Mouse (Mus musculus) stomach, embryonic 16.5 days (tissue): ENCODE measurements around the gene Tmem139. TPM values are rescaled to one million over a fixed set of nuclear protein-coding genes. Genes with fewer than 3 reads are reported as not detected.
A peak's percentile ranks its signal among the peaks of the same experiment; 100 is the strongest.

Source experiments
- ATAC-seq: fragments of 200-750 bp; cut with Nextera tagmentation; 2 replicates; pipeline ENCODE4 v1.8.0; 2017; ENCODE audit warnings: moderate number of reproducible peaks, moderate TSS enrichment; ENCODE audit not compliant: insufficient read depth, low FRiP score
- H3K27ac ChIP-seq: fragments of 300-500 bp; sonication (generic); 2 replicates; pipeline ENCODE4 v1.5.1; 2014; ENCODE audit warnings: low read length
- H3K27me3 ChIP-seq: fragments of 300-500 bp; sonication (generic); 2 replicates; pipeline ENCODE4 v1.6.1; 2014; ENCODE audit warnings: low read length, control low read depth, mixed read lengths; ENCODE audit not compliant: control insufficient read depth, insufficient read depth
- H3K36me3 ChIP-seq: fragments of 300-500 bp; sonication (generic); 2 replicates; pipeline ENCODE4 v1.6.1; 2014; ENCODE audit warnings: low read length; ENCODE audit not compliant: control insufficient read depth, insufficient read depth
- H3K4me1 ChIP-seq: fragments of 300-500 bp; sonication (generic); 2 replicates; pipeline ENCODE4 v1.6.1; 2014; ENCODE audit warnings: low read length, control low read depth, mixed read lengths; ENCODE audit not compliant: control insufficient read depth, insufficient read depth
- H3K4me2 ChIP-seq: fragments of 300-500 bp; sonication (generic); 2 replicates; pipeline ENCODE4 v1.6.1; 2014; ENCODE audit warnings: low read depth, low read length, mixed read lengths
- H3K4me3 ChIP-seq: fragments of 300-500 bp; sonication (generic); replicated peaks from 2 replicates; pipeline ENCODE4 v1.5.1; 2014; ENCODE audit warnings: mild to moderate bottlenecking, low read length
- H3K9ac ChIP-seq: fragments of 300-500 bp; sonication (generic); 2 replicates; pipeline ENCODE4 v1.6.1; 2014; ENCODE audit warnings: low read length
- H3K9me3 ChIP-seq: fragments of 300-500 bp; sonication (generic); replicated peaks from 2 replicates; pipeline ENCODE4 v1.6.1; 2016; ENCODE audit warnings: low read length, control low read depth; ENCODE audit not compliant: control insufficient read depth
- WGBS: fragments of 180-500 bp; shearing (Covaris S2); extraction: QIAGEN DNeasy Blood & Tissue Kit; methylation state at CpG from one replicate; pipeline ENCODE4 v1.1.7; 2014; 5-methylcytosine and 5-hydroxymethylcytosine counted together
- polyA plus RNA-seq: library from polyadenylated mRNA; unstranded; fragments of >200 nt; fragmentation: Nextera tagmentation; extraction: Ambion mirVana; gene quantifications from 2 replicates; pipeline ENCODE4 v1.2.1, GENCODE M21; 2015

Tmem139 gene
- polyA plus RNA-seq, 1 experiment from 2014 or later: 6.3 TPM

DNA sequence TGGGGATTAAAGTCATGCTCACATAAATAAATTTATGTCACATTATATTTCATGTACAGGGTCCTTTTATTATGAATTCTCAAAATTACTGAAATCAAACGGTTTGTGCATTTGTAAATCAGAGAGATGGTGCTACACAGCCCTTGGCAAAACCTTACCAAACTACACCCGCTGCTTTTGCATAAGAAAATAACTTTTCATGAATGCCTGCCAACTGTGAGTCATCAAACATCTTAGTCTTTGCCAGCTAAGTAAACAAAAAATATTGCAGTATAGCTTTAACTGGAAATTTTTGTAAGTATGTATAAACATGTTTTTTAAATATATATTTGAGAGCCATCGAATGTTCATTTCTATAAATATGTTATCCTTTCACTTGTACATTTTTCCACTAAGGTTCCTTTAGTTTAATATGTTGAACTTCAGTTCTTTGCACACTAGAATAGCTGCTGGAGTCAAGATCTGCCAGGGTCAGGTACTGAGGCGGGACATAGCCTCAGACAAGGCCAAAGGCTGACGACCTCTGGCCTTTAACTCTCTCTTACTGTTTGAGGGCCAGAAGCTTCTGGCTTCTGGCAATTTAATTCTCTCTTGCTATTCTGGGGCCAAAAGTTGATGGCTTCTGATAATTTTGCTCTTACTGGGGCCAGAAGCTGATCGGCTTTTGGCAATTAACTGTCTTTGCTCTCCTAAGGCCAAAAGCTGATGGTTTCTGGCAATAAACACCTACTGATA lies 20.3 kb upstream of the Tmem139 start:
- no peak overlapping the region for H3K4me2 ChIP-seq
- 0 out of 2 replicates have a peak, but pooled peaks cover 3% of the 10 kb centered on the region for H3K4me1 ChIP-seq
- no peaks in the 10 kb centered on the region for H3K36me3 ChIP-seq
- no peaks in the 10 kb centered on the region for H3K27me3 ChIP-seq
- H3K27ac ChIP-seq: no peak overlapping the region
- no peak overlapping the region for H3K4me3 ChIP-seq
- WGBS: 62% methylated on average over 6 of the region's 6 CpGs
- ATAC-seq: no peak
- no peaks in the 10 kb centered on the region for H3K9me3 ChIP-seq
- no peak overlapping the region for H3K9ac ChIP-seq

DNA sequence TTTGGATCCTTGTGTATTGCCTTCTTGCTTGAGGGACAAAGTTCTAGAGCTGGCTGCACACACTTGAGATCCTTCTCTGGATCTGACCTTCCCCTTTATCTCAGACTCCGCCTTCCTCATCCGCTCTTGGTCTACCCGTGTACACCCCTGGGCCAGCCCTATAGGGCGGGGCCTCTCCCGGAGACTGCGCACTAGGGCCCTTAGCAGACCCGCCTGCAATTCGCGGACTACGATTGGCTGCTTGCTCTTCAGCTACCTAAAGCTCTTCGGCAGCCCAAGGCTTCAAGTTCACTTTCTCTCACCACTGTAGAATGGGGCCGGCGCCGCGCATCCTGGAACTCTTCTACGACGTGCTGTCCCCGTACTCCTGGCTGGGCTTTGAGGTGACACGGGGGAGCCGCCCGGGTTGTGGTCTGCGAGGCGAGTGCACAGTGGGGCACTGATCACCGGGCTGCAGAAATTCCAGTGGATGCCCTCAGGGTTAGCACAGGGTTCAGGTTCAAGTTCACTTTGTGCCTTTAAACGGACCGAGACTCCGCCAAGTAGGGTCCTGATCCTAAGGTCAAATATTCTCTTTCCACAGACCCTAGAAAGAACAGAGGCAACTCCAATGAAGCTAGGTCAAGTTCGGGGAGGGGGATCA lies 15.9 kb upstream of the Tmem139 start, which contains the start of gene Gstk1:
TSS of gene Gstk1 (plus strand) at position 225 of the 643 bp plus-strand sequence.
- Histone ChIP-seq H3K4me2 (peak within 1 kb of the TSS; percentile 76), H3K27me3 (no peaks in the 10 kb centered on the region), H3K27ac (no peak within 1 kb of the TSS), H3K4me3 (peak within 1 kb of the TSS; percentile 50), H3K36me3 (no peaks in the 10 kb centered on the region), H3K9me3 (no peaks in the 10 kb centered on the region), H3K9ac (peak within 1 kb of the TSS; percentile 53), H3K4me1 (0 out of 2 replicates have a peak, but pooled peaks cover 3% of the 10 kb centered on the region)
- ATAC-seq: peak; percentile 99
- WGBS: 2% methylated on average over 28 of the region's 28 CpGs

DNA sequence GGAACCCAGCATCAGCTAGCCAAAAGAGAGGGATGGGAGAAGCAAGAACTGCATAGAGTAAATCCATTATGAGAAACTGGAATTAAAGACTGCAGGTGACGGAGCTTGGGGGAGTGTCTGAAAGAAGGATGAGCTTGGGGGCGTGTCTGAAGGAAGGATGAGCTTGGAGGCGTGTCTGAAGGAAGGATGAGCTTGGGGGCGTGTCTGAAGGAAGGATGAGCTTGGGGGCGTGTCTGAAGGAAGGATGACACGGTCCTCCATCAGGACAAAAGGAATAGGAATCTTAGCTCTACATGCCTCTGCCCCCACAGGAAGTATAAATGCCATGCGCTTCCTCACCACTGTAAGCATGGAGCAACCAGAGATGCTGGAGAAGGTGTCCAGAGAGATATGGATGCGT lies 14.6 kb upstream of the Tmem139 start:
- H3K36me3 ChIP-seq: no peaks in the 10 kb centered on the region
- 0 out of 2 replicates have a peak, but pooled peaks cover 3% of the 10 kb centered on the region for H3K4me1 ChIP-seq
- no peak overlapping the region for H3K9ac ChIP-seq
- H3K27me3 ChIP-seq: no peaks in the 10 kb centered on the region
- H3K4me3 ChIP-seq: no peak overlapping the region
- peak; percentile 9; the same call in 1 of the 2 replicates for ATAC-seq
- no peak overlapping the region for H3K27ac ChIP-seq
- no peaks in the 10 kb centered on the region for H3K9me3 ChIP-seq
- 19% methylated on average over 8 of the region's 8 CpGs for WGBS
- H3K4me2 ChIP-seq: no peak overlapping the region; the same call in 1 of the 2 replicates

DNA sequence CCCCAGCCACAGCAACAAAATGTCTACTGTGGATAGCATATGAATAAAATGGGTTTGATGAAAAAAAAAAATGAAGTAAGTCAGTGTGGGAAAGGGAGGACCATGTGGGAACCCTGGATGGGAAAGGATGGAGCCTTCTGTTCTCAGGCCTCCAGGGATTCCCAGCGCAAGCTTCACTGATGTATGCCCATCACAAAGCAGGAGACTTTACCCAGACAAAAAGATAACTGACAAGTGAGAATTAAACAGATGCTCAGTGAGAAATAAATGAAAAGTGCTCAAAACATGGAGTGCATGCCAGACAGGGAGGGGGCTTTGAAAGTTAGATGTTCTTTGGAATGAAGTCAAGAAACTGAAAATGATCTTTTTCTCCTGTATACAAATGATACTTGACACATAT lies 13.8 kb upstream of the Tmem139 start:
- ATAC-seq: no peak
- WGBS: 93% methylated on average over 1 of the region's 1 CpGs
- Histone ChIP-seq H3K27me3 (no peaks in the 10 kb centered on the region), H3K4me3 (no peak overlapping the region), H3K36me3 (no peaks in the 10 kb centered on the region), H3K9ac (no peak overlapping the region), H3K4me2 (no peak overlapping the region), H3K4me1 (0 out of 2 replicates have a peak, but pooled peaks cover 3% of the 10 kb centered on the region), H3K9me3 (no peaks in the 10 kb centered on the region), H3K27ac (no peak overlapping the region)

DNA sequence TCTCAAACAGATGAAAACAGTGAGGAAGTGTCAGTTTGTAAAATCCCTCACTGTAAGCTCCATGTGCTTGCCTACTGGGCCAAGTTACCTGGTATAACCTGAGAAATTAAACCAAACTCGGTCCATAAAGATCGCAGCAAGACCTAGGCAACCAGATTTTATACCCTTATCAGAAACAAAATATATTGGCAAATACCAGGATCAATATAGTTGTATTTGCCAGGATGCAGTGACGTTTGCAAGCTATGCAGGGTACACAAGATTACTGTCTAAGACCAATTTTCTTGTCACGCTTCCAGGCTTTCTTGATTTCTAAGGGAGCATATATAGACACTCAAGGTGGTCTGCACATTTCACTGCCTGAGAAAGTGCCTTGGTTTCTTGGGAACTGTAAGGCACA lies 10.0 kb upstream of the Tmem139 start:
- no peak overlapping the region for H3K9ac ChIP-seq
- H3K36me3 ChIP-seq: no peaks in the 10 kb centered on the region
- WGBS: 81% methylated on average over 4 of the region's 4 CpGs
- no peak for ATAC-seq
- H3K9me3 ChIP-seq: no peaks in the 10 kb centered on the region
- H3K27ac ChIP-seq: no peak overlapping the region
- H3K4me1 ChIP-seq: no peaks in the 10 kb centered on the region
- no peaks in the 10 kb centered on the region for H3K27me3 ChIP-seq
- H3K4me2 ChIP-seq: no peak overlapping the region
- H3K4me3 ChIP-seq: no peak overlapping the region

GRCm38 (mm10) chr6:42253103-42253502 lies 8.7 kb upstream of the Tmem139 start:
- no peak for ATAC-seq
- H3K27ac ChIP-seq: no peak overlapping the region
- H3K4me3 ChIP-seq: no peak overlapping the region
- no peaks in the 10 kb centered on the region for H3K27me3 ChIP-seq
- no peak overlapping the region for H3K4me2 ChIP-seq
- no peaks in the 10 kb centered on the region for H3K36me3 ChIP-seq
- WGBS: 92% methylated on average over 2 of the region's 2 CpGs
- no peaks in the 10 kb centered on the region for H3K9me3 ChIP-seq
- H3K9ac ChIP-seq: no peak overlapping the region
- H3K4me1 ChIP-seq: no peaks in the 10 kb centered on the region

GRCm38 (mm10) chr6:42257303-42257863 lies 4.4 kb upstream of the Tmem139 start:
- no peak overlapping the region for H3K27ac ChIP-seq
- H3K36me3 ChIP-seq: no peaks in the 10 kb centered on the region
- H3K9me3 ChIP-seq: no peaks in the 10 kb centered on the region
- no peak overlapping the region for H3K4me3 ChIP-seq
- WGBS: 15% methylated on average over 11 of the region's 11 CpGs
- H3K27me3 ChIP-seq: no peaks in the 10 kb centered on the region
- peak; percentile 35 for ATAC-seq
- H3K4me2 ChIP-seq: 0 out of 2 replicates have a peak overlapping the region, but pooled peaks have one; percentile 23
- H3K4me1 ChIP-seq: no peaks in the 10 kb centered on the region
- H3K9ac ChIP-seq: no peak overlapping the region

DNA sequence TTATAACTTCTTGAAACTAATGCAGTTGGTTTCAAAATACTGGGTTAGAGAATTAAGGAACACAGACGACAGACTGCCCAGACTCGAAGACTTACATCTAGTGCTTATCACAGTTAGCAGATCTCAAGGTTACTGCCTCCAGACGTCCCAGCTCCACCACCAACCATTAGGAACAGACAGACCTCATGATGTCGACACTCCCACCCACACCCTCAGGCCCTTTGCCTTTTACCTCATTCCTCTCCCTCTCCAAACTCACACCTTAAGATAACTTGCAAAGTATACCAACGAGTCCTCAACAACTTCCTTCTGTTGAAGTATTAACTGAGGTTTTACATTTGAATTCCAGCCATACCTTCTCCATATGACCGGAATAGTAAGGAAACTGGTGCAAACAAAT lies 1.3 kb upstream of the Tmem139 start:
- WGBS: 36% methylated on average over 6 of the region's 6 CpGs
- Histone ChIP-seq H3K27ac (peak overlapping the region; percentile 58; the same call in 1 of the 2 replicates), H3K36me3 (no peaks in the 10 kb centered on the region), H3K9me3 (no peaks in the 10 kb centered on the region), H3K9ac (no peak overlapping the region), H3K4me1 (peaks cover 3% of the 10 kb centered on the region; the same call in 1 of the 2 replicates), H3K4me3 (no peak overlapping the region), H3K4me2 (no peak overlapping the region), H3K27me3 (no peaks in the 10 kb centered on the region)
- ATAC-seq: no peak
